Mouse (Mus musculus) stomach, embryonic 15.5 days (tissue): ENCODE measurements around the gene Tstd1. TPM values are rescaled to one million over a fixed set of nuclear protein-coding genes. Genes with fewer than 3 reads are reported as not detected.

Experiments
- ATAC-seq: fragments of 200-750 bp; cut with Nextera tagmentation; 2 replicates; pipeline ENCODE4 v1.8.0; 2017; ENCODE audit warnings: low read depth, moderate number of reproducible peaks, moderate TSS enrichment; ENCODE audit not compliant: insufficient read depth, low FRiP score
- H3K27ac ChIP-seq: fragments of 300-500 bp; sonication (generic); 2 replicates; pipeline ENCODE4 v1.5.1; 2015; ENCODE audit warnings: mild to moderate bottlenecking, inconsistent platforms
- H3K27me3 ChIP-seq: fragments of 300-500 bp; sonication (generic); replicated peaks from 2 replicates; pipeline ENCODE4 v1.6.1; 2015; ENCODE audit warnings: inconsistent platforms
- H3K36me3 ChIP-seq: fragments of 300-500 bp; sonication (generic); 2 replicates; pipeline ENCODE4 v1.6.1; 2015; ENCODE audit warnings: inconsistent platforms
- H3K4me1 ChIP-seq: fragments of 300-500 bp; sonication (generic); 2 replicates; pipeline ENCODE4 v1.6.1; 2015; ENCODE audit warnings: inconsistent platforms
- H3K4me2 ChIP-seq: fragments of 300-500 bp; sonication (generic); 2 replicates; pipeline ENCODE4 v1.6.1; 2015; ENCODE audit warnings: mild to moderate bottlenecking, inconsistent platforms
- H3K4me3 ChIP-seq: fragments of 300-500 bp; sonication (generic); replicated peaks from 2 replicates; pipeline ENCODE4 v1.5.1; 2015; ENCODE audit warnings: inconsistent platforms
- H3K9ac ChIP-seq: fragments of 300-500 bp; sonication (generic); 2 replicates; pipeline ENCODE4 v1.6.1; 2015; ENCODE audit warnings: inconsistent platforms
- H3K9me3 ChIP-seq: fragments of 300-500 bp; sonication (generic); 2 replicates; pipeline ENCODE4 v1.6.1; 2016; ENCODE audit warnings: inconsistent platforms
- WGBS: fragments of 180-500 bp; shearing (Covaris S2); methylation state at CpG from one replicate; pipeline ENCODE4 v1.1.7; 2015; 5-methylcytosine and 5-hydroxymethylcytosine counted together
- polyA plus RNA-seq: library from polyadenylated mRNA; unstranded; fragments of >200 nt; fragmentation: Nextera tagmentation; extraction: Ambion mirVana; gene quantifications from 2 replicates; pipeline ENCODE4 v1.2.1, GENCODE M21; 2015

The Tstd1 gene
- polyA plus RNA-seq, 1 experiment from 2014 or later = 5.9 TPM

DNA sequence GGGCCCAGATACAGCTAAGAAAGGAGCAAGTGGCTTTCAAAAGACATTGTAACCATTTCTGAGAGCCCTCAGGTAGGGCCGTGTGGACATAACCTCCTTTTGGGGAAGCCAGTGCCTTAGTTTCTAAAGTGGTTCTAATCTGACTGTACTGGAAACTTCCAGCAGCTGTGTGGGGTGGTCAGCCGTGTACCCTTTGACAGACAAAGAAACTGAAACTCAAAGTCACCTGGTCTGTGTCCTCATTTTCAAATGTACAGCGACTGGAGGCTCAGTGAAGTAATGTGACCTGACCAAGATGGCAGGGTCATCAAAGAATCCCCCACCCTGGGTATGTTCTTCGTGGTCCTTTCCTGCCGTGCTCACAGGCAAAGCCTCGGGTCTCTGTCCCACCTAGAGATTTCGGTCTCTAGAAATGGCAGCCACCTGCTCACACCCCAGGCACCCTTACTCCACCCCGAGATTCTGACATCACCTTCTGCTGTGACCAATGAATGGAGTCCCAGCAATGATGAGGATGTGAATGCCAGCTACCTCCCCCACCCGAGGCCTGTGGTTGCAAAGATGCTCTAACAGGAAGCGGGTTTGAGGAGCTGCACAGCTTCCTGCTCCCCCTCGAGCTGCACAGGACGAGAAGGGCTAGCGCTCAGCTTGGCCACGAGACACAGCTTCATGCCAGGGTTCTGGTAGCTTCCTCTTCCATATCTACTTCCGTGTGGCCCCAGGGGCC lies 30.1 kb upstream of the Tstd1 start, which contains the start of gene Arhgap30:
TSS of gene Arhgap30 (plus strand) at position 579 of the 727 bp plus-strand sequence.
- Histone ChIP-seq H3K4me2 (no peak within 1 kb of the TSS), H3K4me1 (0 out of 2 replicates have a peak, but pooled peaks cover 4% of the 10 kb centered on the region), H3K27ac (peak within 1 kb of the TSS; percentile 40; the same call in 1 of the 2 replicates), H3K9ac (no peak within 1 kb of the TSS), H3K36me3 (no peaks in the 10 kb centered on the region), H3K4me3 (peak within 1 kb of the TSS; percentile 13; the same call in 1 of the 2 replicates), H3K27me3 (no peaks in the 10 kb centered on the region), H3K9me3 (no peaks in the 10 kb centered on the region)
- peak; percentile 19; the same call in 1 of the 2 replicates for ATAC-seq
- 76% methylated on average over 15 of the region's 15 CpGs for WGBS

DNA sequence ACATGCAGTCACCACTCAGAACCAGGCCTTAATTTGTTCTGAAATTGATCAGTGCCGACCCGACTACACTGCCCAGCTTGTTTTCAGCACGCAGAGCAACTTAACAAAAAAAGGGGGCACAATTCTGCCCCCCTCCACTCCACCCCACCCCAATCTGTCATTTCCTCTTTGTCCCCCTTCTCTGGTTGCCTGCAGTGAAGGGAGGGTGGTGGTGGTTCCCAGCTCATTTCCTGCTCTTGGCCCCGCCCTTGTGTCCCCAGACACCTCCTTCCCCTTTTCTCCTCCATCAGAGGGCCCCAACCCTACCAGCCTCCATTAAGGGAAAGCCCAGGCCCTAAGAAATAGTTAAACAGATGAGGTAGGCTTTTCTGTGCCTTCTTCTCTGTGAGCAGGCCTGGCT lies 28.6 kb upstream of the Tstd1 start:
- Histone ChIP-seq H3K27ac (no peak overlapping the region; the same call in 1 of the 2 replicates), H3K27me3 (no peaks in the 10 kb centered on the region), H3K9me3 (no peaks in the 10 kb centered on the region), H3K9ac (no peak overlapping the region), H3K4me2 (no peak overlapping the region), H3K36me3 (no peaks in the 10 kb centered on the region), H3K4me1 (0 out of 2 replicates have a peak, but pooled peaks cover 4% of the 10 kb centered on the region), H3K4me3 (no peak overlapping the region)
- 58% methylated on average over 4 of the region's 4 CpGs for WGBS
- 0 out of 2 replicates have a peak, but pooled peaks have one; percentile 14 for ATAC-seq

DNA sequence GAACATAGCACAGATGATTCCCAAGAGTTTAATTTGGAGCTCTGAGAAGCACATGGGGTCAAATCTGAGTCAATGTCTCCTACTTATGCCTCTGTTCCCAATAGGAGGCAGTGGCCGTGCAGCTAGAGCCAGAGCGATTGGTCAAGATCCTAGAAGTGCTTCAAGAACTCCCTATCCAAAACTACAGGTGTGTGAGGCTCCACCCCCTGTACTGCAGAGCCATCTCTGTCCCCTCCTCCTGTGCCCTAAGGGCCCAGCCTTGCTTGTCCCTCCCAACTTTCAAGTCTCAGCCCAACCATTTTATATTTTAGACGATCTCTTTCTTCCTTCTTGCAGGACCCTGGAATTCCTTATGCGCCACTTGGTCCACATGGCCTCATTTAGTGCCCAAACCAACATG lies 16.9 kb upstream of the Tstd1 start:
- Histone ChIP-seq H3K9ac (no peak overlapping the region), H3K4me2 (no peak overlapping the region), H3K27me3 (no peaks in the 10 kb centered on the region), H3K4me1 (no peaks in the 10 kb centered on the region), H3K9me3 (no peaks in the 10 kb centered on the region), H3K27ac (no peak overlapping the region), H3K4me3 (no peak overlapping the region), H3K36me3 (no peaks in the 10 kb centered on the region)
- no peak for ATAC-seq
- WGBS = 83% methylated on average over 4 of the region's 4 CpGs

DNA sequence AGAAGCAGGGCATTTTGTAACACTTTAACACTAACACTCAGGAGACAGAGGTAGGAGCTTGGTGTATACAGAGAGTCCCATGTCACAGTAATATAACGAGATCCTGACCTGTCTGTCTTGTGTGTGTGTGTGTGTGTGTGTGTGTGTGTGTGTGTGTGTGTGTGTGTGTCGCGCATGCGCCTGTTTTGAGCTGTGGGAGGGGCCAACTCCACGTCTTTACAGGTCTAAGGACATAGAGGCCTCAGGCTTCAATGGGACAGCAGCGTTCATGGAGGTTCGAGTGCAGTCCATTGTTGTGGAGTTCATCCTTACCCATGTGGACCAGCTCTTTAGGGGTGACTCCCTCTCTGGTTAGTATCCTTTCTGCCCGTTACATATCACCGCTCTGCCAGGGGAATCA lies 15.7 kb upstream of the Tstd1 start:
- WGBS = 81% methylated on average over 9 of the region's 9 CpGs
- no peak overlapping the region for H3K9ac ChIP-seq
- no peaks in the 10 kb centered on the region for H3K4me1 ChIP-seq
- no peak for ATAC-seq
- no peaks in the 10 kb centered on the region for H3K9me3 ChIP-seq
- H3K27ac ChIP-seq = no peak overlapping the region
- no peaks in the 10 kb centered on the region for H3K36me3 ChIP-seq
- H3K27me3 ChIP-seq = 0 out of 2 replicates have a peak, but pooled peaks cover 5% of the 10 kb centered on the region
- no peak overlapping the region for H3K4me3 ChIP-seq
- H3K4me2 ChIP-seq = no peak overlapping the region

DNA sequence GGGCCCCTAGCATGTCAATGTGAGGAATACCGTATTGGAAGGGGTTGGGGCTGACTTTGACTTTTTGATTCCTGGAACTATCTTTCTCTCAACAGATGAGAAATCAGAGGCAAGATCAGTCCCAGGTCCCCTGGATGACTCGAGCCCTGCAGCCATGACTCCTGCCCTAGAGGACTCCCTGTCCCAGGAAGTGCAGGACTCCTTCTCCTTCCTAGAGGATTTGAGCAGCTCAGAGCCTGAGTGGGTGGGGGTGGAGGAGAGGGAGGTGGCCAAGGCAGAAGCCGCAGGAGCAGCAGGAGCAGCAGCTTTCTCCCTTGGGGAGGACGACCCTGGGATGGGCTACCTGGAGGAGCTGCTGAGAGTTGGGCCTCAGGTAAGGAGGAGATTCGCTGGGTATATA lies 11.4 kb upstream of the Tstd1 start:
- Histone ChIP-seq H3K27me3 (0 out of 2 replicates have a peak, but pooled peaks cover 5% of the 10 kb centered on the region), H3K36me3 (no peaks in the 10 kb centered on the region), H3K4me3 (no peak overlapping the region), H3K4me2 (no peak overlapping the region), H3K27ac (no peak overlapping the region), H3K9me3 (no peaks in the 10 kb centered on the region), H3K9ac (no peak overlapping the region), H3K4me1 (no peaks in the 10 kb centered on the region)
- 78% methylated on average over 5 of the region's 5 CpGs for WGBS
- no peak for ATAC-seq

DNA sequence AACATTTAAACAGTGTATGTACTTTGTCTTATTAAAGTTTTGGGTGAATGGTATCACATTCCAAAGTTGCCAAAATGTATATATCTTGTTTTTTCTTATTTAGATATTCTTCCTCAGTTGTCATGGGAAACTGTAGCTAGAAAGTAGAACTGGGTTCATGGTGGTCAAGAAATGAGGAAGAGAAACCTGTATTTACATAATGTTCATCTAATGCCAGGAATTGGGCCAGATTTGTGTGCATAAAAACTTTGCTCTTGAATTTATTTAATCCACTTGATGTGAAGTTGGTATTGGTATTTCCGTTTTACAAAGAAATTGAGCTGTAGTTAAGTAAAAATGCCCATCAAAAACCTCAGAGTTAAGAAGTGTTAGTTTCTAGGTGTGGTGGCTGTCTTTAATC lies 8.4 kb upstream of the Tstd1 start:
- H3K27ac ChIP-seq = no peak overlapping the region
- H3K9me3 ChIP-seq = no peaks in the 10 kb centered on the region
- peaks cover 10% of the 10 kb centered on the region; the same call in 1 of the 2 replicates for H3K4me1 ChIP-seq
- 0 out of 2 replicates have a peak, but pooled peaks cover 5% of the 10 kb centered on the region for H3K27me3 ChIP-seq
- no peak overlapping the region for H3K4me2 ChIP-seq
- 77% methylated on average over 1 of the region's 1 CpGs for WGBS
- ATAC-seq = no peak
- H3K4me3 ChIP-seq = no peak overlapping the region
- H3K36me3 ChIP-seq = 0 out of 2 replicates have a peak, but pooled peaks cover 1% of the 10 kb centered on the region
- no peak overlapping the region for H3K9ac ChIP-seq

DNA sequence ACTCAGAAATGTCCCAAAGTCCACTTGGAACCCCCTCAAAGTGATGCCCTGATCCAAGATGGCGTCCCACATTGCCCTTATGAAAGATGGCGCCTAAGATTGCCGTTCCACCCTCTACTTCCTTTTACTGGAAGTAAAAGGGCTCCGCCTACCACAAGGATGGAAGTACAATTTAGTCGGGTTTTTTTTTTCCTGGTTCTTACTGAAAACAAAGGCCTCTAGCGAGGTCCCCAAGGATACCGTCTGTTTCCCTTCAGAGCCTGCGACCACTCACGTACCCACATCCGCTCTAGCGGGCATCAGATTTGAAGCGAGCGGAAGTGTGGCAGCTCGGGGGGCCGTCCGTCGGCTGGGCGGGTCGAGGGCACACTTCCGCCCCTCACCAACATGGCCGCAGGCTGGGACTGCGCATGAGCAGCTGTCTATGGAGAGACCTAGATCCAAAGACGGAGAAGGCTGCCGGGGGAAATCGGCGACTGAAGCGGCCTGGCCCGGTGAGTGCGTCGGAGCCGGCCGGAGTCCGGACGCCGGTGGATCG lies 7.7 kb upstream of the Tstd1 start, which contains the start of gene Usf1:
TSS of gene Usf1 (plus strand) at position 367 of the 538 bp plus-strand sequence.
- H3K36me3 ChIP-seq = peaks cover 5% of the 10 kb centered on the region
- H3K4me1 ChIP-seq = peaks cover 10% of the 10 kb centered on the region; the same call in 1 of the 2 replicates
- peak within 1 kb of the TSS; percentile 94 for H3K27ac ChIP-seq
- 0 out of 2 replicates have a peak, but pooled peaks cover 5% of the 10 kb centered on the region for H3K27me3 ChIP-seq
- H3K9ac ChIP-seq = peak within 1 kb of the TSS; percentile 85
- WGBS = under 1% methylated on average over 36 of the region's 36 CpGs
- H3K9me3 ChIP-seq = no peaks in the 10 kb centered on the region
- H3K4me2 ChIP-seq = peak within 1 kb of the TSS; percentile 55
- peak within 1 kb of the TSS; percentile 97 for H3K4me3 ChIP-seq
- ATAC-seq = peak; percentile 96

DNA sequence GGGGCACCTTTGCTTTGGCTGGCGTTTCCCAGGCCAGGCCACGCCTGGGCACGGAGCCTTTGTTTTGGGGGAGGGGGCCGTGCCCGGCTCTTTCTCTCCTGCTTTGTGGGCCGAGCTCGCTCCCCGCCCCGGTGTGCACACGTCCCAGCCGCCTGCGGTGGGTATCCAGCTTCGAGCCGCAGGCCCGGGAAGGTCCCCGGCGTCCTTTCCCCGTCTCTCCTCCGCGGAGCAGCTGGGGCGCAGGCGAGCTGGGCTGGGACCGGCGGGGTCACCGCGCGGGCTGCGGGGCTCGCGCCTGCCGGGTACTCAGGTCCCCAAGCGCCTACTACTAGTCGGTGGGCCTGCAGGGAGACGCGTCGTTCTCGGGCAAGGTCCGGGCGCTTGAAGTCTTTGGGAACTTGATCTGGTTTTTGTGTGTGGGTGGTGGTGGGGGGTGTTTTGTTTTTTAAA lies 7.2 kb upstream of the Tstd1 start:
- 0% methylated on average over 34 of the region's 39 CpGs for WGBS
- Histone ChIP-seq H3K4me3 (peak overlapping the region; percentile 97), H3K4me2 (peak overlapping the region; percentile 55), H3K36me3 (peaks cover 10% of the 10 kb centered on the region), H3K27ac (peak overlapping the region; percentile 94), H3K9ac (peak overlapping the region; percentile 85), H3K27me3 (0 out of 2 replicates have a peak, but pooled peaks cover 5% of the 10 kb centered on the region), H3K9me3 (no peaks in the 10 kb centered on the region), H3K4me1 (peaks cover 10% of the 10 kb centered on the region; the same call in 1 of the 2 replicates)
- peak; percentile 61 for ATAC-seq

DNA sequence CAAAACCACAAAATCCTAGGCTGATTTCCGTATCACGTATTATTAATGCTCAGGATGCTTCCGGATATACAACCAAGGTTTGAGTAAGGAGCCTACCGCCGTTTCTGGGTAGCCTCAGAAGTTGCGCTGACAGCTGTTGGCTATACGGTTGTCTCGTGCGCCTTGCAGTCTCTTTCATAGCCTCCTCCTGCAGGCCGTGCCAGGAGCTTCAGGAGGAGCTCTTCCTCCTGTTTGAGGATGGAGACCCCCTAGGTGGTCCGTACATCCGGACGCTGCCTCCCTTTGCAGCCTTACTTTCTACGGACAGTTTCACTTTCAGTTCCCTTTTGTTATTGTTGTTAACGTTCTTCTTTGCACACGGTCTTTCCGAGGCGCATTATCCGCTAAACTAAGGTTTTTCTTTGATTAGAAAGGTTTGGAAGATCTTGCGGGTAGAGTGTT lies 6.7 kb upstream of the Tstd1 start:
- Histone ChIP-seq H3K4me1 (peaks cover 10% of the 10 kb centered on the region; the same call in 1 of the 2 replicates), H3K4me2 (peak overlapping the region; percentile 55), H3K4me3 (peak overlapping the region; percentile 97), H3K27ac (peak overlapping the region; percentile 94), H3K27me3 (0 out of 2 replicates have a peak, but pooled peaks cover 5% of the 10 kb centered on the region), H3K9ac (peak overlapping the region; percentile 85), H3K36me3 (peaks cover 15% of the 10 kb centered on the region), H3K9me3 (no peaks in the 10 kb centered on the region)
- no peak for ATAC-seq
- WGBS = under 1% methylated on average over 20 of the region's 20 CpGs

DNA sequence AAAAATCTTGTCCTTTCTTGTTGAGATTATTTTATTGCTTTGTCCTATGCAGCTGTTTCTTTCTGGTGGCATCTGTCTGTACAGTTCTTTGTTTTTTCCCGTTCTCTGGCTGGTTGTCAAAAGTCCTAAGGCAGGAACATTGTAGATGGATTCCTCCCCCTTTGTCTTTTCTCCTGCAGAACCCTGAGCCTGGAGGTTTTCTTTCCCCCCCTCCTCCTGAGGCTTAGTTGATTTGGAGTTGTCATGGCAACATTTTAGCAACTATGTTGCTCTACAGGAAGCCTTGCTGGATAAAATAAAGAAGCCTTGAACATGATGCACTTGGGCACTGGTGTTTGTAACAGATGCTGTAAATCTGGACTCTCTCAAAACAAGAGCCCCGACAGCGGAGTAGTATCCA lies 6.2 kb upstream of the Tstd1 start:
- WGBS = 34% methylated on average over 3 of the region's 3 CpGs

DNA sequence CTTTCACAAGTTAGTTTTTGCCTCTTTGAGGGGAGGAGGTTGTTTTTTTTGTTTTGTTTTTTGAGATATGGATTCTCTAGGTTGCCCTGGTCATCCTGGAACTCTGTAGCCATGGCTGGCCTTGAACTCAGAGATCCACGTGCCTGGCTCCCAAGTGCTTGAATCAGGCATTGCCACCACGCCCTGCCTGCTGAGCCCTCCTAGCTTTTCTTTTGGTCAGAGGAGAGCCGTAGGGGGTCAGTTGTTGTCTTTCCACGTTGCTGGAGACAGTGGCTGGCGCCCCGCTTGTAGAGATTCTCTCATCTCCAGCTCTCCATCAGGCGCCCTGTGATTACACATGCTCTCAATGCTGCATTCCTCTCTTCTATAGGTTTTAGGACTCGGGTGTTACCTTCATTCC lies 5.1 kb upstream of the Tstd1 start:
- H3K27me3 ChIP-seq = no peaks in the 10 kb centered on the region
- H3K4me2 ChIP-seq = no peak overlapping the region
- peaks cover 26% of the 10 kb centered on the region for H3K36me3 ChIP-seq
- peaks cover 10% of the 10 kb centered on the region; the same call in 1 of the 2 replicates for H3K4me1 ChIP-seq
- H3K9ac ChIP-seq = no peak overlapping the region
- 78% methylated on average over 8 of the region's 8 CpGs for WGBS
- H3K9me3 ChIP-seq = no peaks in the 10 kb centered on the region
- no peak overlapping the region for H3K27ac ChIP-seq
- H3K4me3 ChIP-seq = no peak overlapping the region
- no peak for ATAC-seq

More for the DNA sequence above, 6.2 kb upstream of the Tstd1 start:
- no peak for ATAC-seq
- peak overlapping the region; percentile 55 for H3K4me2 ChIP-seq
- H3K4me3 ChIP-seq = peak overlapping the region; percentile 97
- H3K4me1 ChIP-seq = peaks cover 10% of the 10 kb centered on the region; the same call in 1 of the 2 replicates
- H3K27me3 ChIP-seq = 0 out of 2 replicates have a peak, but pooled peaks cover 5% of the 10 kb centered on the region
- peak overlapping the region; percentile 85; the same call in 1 of the 2 replicates for H3K9ac ChIP-seq
- peak overlapping the region; percentile 94 for H3K27ac ChIP-seq
- H3K36me3 ChIP-seq = peaks cover 20% of the 10 kb centered on the region
- H3K9me3 ChIP-seq = no peaks in the 10 kb centered on the region
